Mouse (Mus musculus): ENCODE measurements around the gene Hoxb8.

Hoxb8 gene

GRCm38 (mm10) chr11:96286739-96287385 is 5.2 kb downstream of the Hoxb8 start:
- no peak for DNase-seq

- DNase-seq, result no peak
Observed at GRCm38 (mm10) chr11:96287411-96287810, 5.7 kb downstream of the Hoxb8 start.

GRCm38 (mm10) chr11:96288455-96289221 is 6.9 kb downstream of the Hoxb8 start:
- no peak for DNase-seq

GRCm38 (mm10) chr11:96289293-96289692 is 7.6 kb downstream of the Hoxb8 start:
- no peak for DNase-seq

- DNase-seq, result no peak
Observed at GRCm38 (mm10) chr11:96289837-96290236, 8.1 kb downstream of the Hoxb8 start.

GRCm38 (mm10) chr11:96290705-96291355 is 9.1 kb downstream of the Hoxb8 start:
- no peak for DNase-seq

DNA sequence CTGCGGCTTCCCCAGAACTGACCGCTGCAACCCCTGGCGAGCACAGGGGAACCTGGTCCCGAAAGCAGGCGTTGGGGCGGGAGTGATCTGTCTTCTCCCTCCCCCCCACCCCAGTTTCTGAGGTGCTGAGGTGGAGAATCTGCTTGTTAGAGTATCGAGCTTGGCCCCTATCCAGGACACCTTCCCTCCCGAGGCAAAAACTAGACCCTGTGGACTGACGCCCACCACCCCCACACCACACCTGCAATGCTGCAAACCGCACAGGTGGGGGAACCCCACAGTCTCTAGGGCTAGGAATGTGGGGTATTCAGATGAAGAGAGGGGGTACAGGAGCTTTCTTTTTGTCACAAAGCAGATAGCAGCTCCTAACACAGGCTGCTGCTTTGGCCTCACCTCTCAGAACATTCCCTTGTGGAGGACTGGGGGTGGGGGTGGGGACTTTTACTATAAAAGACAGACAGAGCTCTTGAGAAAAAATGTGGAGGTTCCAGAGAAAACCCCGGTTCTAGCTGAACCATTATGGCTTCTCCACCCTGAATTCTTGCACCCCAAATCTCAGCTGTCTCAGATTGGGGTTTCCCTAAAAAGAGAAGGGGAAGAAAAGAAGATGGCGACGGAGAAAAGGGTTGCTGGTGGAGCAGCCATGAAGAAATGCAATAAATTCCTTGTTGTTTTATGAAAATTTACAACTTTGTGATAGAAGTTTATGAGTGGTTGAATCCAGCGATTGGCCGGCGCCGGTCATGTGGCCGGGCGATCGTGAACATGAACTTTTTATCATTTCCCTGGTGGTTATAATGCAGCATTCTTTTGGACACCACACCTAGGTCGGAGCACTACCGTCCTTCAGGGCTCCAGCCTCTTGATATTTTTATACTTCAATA is 10.2 kb downstream of the Hoxb8 start, which contains the start of gene Hoxb6:
Hoxb6 (plus strand) TSS at position 796 of the 884 bp plus-strand sequence.
- DNase-seq, result no peak

- no peak for DNase-seq
Observed at GRCm38 (mm10) chr11:96292565-96293301, 11.0 kb downstream of the Hoxb8 start.

DNA sequence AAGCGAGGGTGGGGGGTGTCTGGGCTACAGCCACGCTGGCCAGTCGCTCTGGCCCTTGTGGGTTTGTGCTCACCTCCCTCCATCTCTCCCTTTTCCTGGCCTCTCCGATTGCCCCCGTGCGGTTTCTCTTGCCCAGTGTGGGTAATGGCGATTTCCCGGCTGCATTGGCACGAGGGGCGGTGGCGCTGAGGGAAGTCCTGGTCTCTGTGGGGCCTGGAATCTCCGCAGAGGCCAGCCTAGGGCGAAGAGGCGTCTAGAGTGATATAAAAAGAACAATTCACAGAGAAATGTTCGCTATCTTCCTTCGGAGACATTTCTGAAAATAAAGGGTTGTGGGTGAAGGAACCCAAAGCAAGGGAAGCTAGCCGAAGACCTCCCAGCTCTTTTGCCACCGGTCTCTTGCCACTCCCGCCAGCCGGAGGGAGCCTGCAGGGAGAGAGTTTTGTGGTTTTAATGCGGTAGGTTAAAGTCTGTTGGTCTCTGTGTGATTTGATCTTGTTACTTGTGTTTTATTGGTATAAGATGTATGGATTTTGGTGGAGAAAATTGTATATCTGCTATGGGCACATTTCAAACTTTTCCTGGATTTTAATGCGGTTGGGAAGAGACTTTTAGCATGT is 11.7 kb downstream of the Hoxb8 start:
- DNase-seq, result no peak

DNA sequence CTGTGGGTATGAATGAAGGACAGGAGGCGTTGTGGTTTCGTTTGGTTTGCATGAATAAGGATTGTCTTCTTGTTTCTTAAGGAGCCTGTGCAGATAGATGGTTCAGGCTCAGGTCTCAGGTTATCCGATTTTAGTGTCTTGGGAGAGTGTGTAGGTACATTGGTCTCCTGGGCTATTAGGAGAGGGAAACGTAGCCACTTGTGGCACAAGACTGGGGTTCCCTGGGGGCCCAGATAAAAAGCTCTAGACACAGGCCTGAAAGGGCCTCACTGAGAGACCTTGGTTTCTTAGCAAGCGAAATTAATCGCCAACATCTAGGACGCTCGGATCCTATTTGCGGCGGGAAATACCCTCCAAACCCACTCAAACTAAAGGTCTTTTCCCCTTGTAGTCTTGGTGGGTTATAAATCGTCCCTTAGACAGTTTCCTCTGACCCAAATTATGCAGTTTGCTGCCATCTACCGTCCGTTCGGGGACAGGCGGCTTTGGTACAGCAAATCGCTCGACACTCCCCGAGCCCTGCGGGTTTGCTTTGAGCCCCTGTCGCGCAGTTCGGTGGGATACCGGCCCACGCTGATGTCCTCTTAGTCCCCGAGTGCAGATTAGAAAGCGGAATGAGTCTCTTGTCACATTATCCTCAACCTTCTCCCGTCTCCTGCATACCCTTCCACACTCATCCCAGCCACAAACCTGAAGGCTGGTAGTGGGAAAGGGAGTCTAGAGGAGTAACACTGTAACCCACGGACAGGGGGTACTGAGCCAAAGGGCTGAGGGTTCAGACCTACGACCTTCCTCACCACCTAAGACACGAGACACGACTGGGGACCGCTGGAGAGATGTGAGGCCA is 12.8 kb downstream of the Hoxb8 start:
- peak; percentile 70 to 77 for DNase-seq

GRCm38 (mm10) chr11:96295092-96295835 is 13.6 kb downstream of the Hoxb8 start:
- no peak for DNase-seq

DNA sequence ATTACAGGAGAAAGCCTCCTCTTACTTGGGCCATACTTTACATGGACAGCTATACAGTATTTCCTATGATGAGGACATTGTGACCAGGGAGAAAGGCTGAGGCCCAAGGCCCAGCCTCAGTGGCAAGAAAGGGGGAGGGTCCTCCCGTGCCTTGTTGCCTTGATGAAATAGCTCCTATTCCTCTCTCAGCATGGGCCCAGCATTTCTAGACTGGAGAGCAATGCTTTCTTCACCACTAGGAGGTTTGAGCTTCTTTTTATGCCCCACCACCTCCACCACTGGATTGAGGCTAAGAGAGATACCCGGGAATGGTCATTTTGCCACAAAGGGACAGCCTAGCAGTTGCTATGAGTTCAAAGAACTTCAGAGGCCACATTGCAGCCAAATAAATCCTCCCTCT is 15.3 kb downstream of the Hoxb8 start:
- DNase-seq, result no peak

- no peak for DNase-seq
Observed at GRCm38 (mm10) chr11:96297428-96297827, 15.7 kb downstream of the Hoxb8 start.

DNA sequence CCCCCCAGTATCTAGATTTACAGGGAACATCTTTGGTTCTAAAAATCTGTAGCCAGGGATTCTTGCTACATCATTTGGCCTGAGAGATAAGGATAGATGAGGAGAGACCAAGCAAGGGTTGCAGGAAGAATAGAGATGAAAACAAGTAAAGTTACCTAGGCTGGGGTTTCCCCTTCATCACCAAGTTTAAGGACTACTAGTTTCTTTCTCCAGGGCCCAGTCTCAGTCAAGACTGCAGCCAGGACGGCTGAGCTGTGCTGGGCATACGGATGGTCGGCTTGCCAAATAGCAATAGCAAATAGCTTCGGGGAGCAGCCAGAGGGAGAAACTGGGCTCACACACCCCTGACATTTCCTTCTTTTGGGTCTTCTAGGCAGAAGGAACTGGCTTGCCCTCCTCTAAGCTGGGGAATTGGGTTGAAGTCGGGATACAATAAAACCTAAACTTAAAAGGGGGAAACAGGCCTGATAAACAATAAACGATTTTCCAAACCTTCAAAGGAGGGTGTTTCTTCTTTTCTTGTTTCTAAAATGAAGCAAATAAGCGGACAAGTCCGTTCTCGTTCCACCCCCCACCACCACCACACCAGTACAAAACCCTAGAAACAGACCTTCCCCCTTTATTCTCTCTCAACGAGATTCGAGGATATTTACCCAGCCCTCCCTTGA is 16.4 kb downstream of the Hoxb8 start:
- DNase-seq, result no peak

GRCm38 (mm10) chr11:96298895-96299667 is 17.4 kb downstream of the Hoxb8 start:
- DNase-seq, result no peak

- no peak for DNase-seq
Observed at GRCm38 (mm10) chr11:96299781-96300180, 18.1 kb downstream of the Hoxb8 start.

- no peak for DNase-seq
Observed at GRCm38 (mm10) chr11:96300354-96301063, 18.8 kb downstream of the Hoxb8 start.

GRCm38 (mm10) chr11:96301064-96301431 is 19.3 kb downstream of the Hoxb8 start:
- no peak for DNase-seq
